Mouse (Mus musculus): ENCODE data around the gene Olfr1263. TPM values are rescaled to one million over a fixed set of nuclear protein-coding genes. Genes with fewer than 3 reads are reported as not detected.

Gene Olfr1263
- polyA plus RNA-seq (2015; fragmentation: Nextera tagmentation; extraction: Ambion mirVana) = not detected in 2 replicates

DNA sequence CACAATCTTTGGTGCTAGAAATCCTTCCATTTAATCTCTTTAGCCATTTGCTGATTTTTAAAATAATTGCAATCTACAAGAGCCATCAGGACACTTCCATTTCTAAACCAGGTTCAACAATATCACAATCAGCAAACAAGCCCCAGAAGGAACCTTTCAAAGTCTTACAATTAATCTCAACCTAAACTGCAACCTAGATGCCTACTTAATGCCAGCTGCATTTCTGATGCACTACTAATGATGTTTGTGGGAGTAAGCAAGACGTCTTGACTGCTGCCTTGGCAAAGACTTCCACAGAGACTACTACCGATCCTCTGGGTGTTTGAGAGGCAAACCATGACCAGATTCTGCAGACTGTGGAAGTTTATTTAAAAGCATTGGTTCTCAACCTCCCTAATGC is at the start of gene Olfr1263:
Gene Olfr1263, plus strand, starts transcription at position 301 of the 400 bp plus-strand sequence.
- Histone ChIP-seq H3K4me2 (ENCODE audit: low read length) (no peak within 1 kb of the TSS), H3K36me3 (ENCODE audit: control insufficient read depth, insufficient read depth, low read length) (no peaks in the 10 kb centered on the region), H3K9ac (ENCODE audit: low read depth, low read length) (no peak within 1 kb of the TSS), H3K4me1 (ENCODE audit: control insufficient read depth, insufficient read depth, low read depth, low read length) (no peaks in the 10 kb centered on the region), H3K4me3 (ENCODE audit: low read length) (no peak within 1 kb of the TSS), H3K27ac (ENCODE audit: low read depth, low read length) (no peak within 1 kb of the TSS), H3K9me3 (ENCODE audit: control insufficient read depth, low read length) (no peaks in the 10 kb centered on the region), H3K27me3 (replicated peaks; ENCODE audit: control insufficient read depth, insufficient read depth, low read length) (no peaks in the 10 kb centered on the region)
- 86% methylated on average over 2 of the region's 2 CpGs for WGBS
- no peak for ATAC-seq

DNA sequence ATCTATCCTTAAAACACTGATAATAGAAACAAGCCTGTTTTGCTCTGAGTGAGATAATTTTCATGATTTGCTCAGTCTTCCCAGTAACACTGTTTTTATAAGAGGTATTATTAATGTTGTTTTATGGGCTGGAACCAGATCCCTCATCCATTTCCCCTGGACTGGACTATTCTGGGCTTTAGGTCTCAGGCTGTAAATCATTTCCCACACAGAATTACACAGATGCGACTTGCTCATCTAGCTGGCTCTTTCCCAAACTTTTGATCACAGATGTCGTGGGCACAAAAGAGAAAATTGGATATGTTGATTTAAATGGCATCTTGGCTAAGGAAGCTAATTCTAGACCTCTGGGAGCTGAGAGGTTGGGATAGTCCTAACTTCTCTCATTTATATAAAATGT is 37.7 kb upstream of the Olfr1263 start, which contains the start of gene Olfr1260:
Gene Olfr1260, plus strand, starts transcription at position 157 of the 400 bp plus-strand sequence.
- Histone ChIP-seq H3K9me3 (ENCODE audit: control insufficient read depth, low read length) (no peaks in the 10 kb centered on the region), H3K4me3 (ENCODE audit: low read length) (no peak within 1 kb of the TSS), H3K27me3 (replicated peaks; ENCODE audit: control insufficient read depth, insufficient read depth, low read length) (no peaks in the 10 kb centered on the region), H3K4me2 (ENCODE audit: low read length) (no peak within 1 kb of the TSS), H3K9ac (ENCODE audit: low read depth, low read length) (no peak within 1 kb of the TSS), H3K36me3 (ENCODE audit: control insufficient read depth, insufficient read depth, low read length) (no peaks in the 10 kb centered on the region), H3K27ac (ENCODE audit: low read depth, low read length) (no peak within 1 kb of the TSS), H3K4me1 (ENCODE audit: control insufficient read depth, insufficient read depth, low read depth, low read length) (no peaks in the 10 kb centered on the region)
- 51% methylated on average over 2 of the region's 2 CpGs for WGBS
- ATAC-seq = no peak

DNA sequence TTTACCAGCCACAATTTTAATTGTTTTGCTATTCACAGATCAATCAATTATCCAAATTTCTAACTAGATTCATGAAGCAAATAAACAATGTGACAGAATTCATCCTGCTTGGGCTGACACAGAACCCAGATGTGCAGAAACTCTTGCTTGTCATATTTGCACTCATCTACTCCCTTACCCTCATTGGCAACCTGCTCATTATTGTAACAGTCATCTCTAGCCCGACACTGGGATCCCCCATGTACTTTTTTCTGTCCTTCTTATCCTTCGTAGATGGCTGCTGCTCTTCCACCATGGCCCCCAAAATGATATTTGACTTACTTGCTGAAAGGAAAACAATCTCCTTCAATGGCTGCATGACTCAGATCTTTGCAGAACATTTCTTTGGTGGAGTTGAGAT is 34.2 kb upstream of the Olfr1263 start:
- H3K4me3 ChIP-seq (ENCODE audit: low read length) = no peak overlapping the region
- H3K9ac ChIP-seq (ENCODE audit: low read depth, low read length) = no peak overlapping the region
- no peaks in the 10 kb centered on the region for H3K4me1 ChIP-seq (ENCODE audit: control insufficient read depth, insufficient read depth, low read depth, low read length)
- no peaks in the 10 kb centered on the region for H3K36me3 ChIP-seq (ENCODE audit: control insufficient read depth, insufficient read depth, low read length)
- no peak overlapping the region for H3K4me2 ChIP-seq (ENCODE audit: low read length)
- no peaks in the 10 kb centered on the region for H3K27me3 ChIP-seq (replicated peaks; ENCODE audit: control insufficient read depth, insufficient read depth, low read length)
- H3K9me3 ChIP-seq (ENCODE audit: control insufficient read depth, low read length) = no peaks in the 10 kb centered on the region
- 86% methylated on average over 2 of the region's 2 CpGs for WGBS
- no peak for ATAC-seq
- no peak overlapping the region for H3K27ac ChIP-seq (ENCODE audit: low read depth, low read length)

DNA sequence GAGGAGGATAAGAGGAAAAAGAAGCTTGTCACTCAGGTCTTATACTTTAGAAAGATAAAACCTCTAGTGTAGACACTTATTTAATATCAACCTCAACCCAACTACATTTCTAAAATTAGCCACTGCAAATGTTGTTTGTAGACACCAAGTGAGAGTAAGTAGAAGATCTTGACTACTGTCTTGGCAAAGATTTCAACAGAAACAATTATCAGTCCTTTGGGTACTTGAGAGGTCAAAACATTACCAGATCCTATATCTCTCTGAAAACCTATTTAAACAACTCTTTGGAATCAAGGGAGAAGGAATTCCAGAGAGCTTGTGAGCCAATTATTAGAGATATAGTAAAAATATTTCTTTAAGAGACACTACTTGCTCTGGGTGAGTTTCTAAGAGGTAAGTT is 21.0 kb upstream of the Olfr1263 start, which contains the start of gene Olfr1261:
Gene Olfr1261, plus strand, starts transcription at position 301 of the 400 bp plus-strand sequence.
- no peak within 1 kb of the TSS for H3K27ac ChIP-seq (ENCODE audit: low read depth, low read length)
- no peak for ATAC-seq
- no peak within 1 kb of the TSS for H3K4me2 ChIP-seq (ENCODE audit: low read length)
- no peak within 1 kb of the TSS for H3K4me3 ChIP-seq (ENCODE audit: low read length)
- H3K27me3 ChIP-seq (replicated peaks; ENCODE audit: control insufficient read depth, insufficient read depth, low read length) = no peaks in the 10 kb centered on the region
- no peaks in the 10 kb centered on the region for H3K36me3 ChIP-seq (ENCODE audit: control insufficient read depth, insufficient read depth, low read length)
- H3K9ac ChIP-seq (ENCODE audit: low read depth, low read length) = no peak within 1 kb of the TSS
- no peaks in the 10 kb centered on the region for H3K4me1 ChIP-seq (ENCODE audit: control insufficient read depth, insufficient read depth, low read depth, low read length)
- no peaks in the 10 kb centered on the region for H3K9me3 ChIP-seq (ENCODE audit: control insufficient read depth, low read length)

DNA sequence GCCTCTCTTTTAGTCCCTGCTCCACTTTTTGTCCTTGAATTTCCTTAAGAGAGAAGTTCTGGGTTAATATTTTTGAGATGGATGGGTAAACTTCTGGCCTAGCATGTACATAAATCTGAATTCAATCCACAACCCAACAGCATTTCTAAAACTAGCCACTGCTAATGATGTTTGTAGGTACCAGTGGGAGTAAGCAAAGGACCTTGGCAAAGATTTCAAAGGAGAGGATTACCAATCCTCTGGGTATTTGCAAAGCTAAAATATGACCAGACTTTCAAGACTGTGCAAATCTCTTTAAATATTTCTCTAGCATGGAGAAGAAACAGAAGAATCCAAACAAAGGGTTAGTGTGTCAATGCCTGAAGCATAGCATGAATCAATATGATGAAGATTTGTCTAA is 12.1 kb upstream of the Olfr1263 start, which contains the start of gene Olfr1262:
Gene Olfr1262, plus strand, starts transcription at position 301 of the 400 bp plus-strand sequence.
- ATAC-seq = no peak
- H3K9ac ChIP-seq (ENCODE audit: low read depth, low read length) = no peak within 1 kb of the TSS
- no peak within 1 kb of the TSS for H3K27ac ChIP-seq (ENCODE audit: low read depth, low read length)
- no peaks in the 10 kb centered on the region for H3K36me3 ChIP-seq (ENCODE audit: control insufficient read depth, insufficient read depth, low read length)
- H3K27me3 ChIP-seq (replicated peaks; ENCODE audit: control insufficient read depth, insufficient read depth, low read length) = no peaks in the 10 kb centered on the region
- H3K4me2 ChIP-seq (ENCODE audit: low read length) = no peak within 1 kb of the TSS
- H3K9me3 ChIP-seq (ENCODE audit: control insufficient read depth, low read length) = no peaks in the 10 kb centered on the region
- H3K4me3 ChIP-seq (ENCODE audit: low read length) = no peak within 1 kb of the TSS
- no peaks in the 10 kb centered on the region for H3K4me1 ChIP-seq (ENCODE audit: control insufficient read depth, insufficient read depth, low read depth, low read length)

DNA sequence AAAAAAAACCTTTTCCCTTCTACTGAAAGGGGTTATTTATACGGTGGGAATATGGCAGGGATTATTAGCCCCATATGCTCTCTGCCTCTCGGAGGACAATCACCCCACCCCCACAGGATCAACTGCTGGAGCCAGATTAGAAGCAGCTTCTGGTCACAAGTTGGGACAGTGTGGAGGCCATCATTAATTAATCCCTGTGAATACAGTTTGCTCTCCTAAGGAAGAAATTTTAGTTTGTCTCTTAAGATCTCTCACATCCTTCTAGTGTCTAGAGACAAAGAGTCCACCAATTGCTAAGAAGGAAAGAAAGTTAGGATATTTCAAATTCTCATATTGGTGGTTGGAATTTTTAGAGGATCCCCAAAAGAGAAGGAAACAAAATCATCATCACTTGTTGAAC is 13.5 kb downstream of the Olfr1263 start, which contains the start of gene Olfr1264:
Gene Olfr1264, minus strand, starts transcription at position 101 of the 400 bp plus-strand sequence.
- 84% methylated on average over 2 of the region's 2 CpGs for WGBS
- H3K27me3 ChIP-seq (replicated peaks; ENCODE audit: control insufficient read depth, insufficient read depth, low read length) = no peaks in the 10 kb centered on the region
- no peak for ATAC-seq
- no peaks in the 10 kb centered on the region for H3K9me3 ChIP-seq (ENCODE audit: control insufficient read depth, low read length)
- H3K9ac ChIP-seq (ENCODE audit: low read depth, low read length) = no peak within 1 kb of the TSS
- no peak within 1 kb of the TSS for H3K4me3 ChIP-seq (ENCODE audit: low read length)
- H3K4me2 ChIP-seq (ENCODE audit: low read length) = no peak within 1 kb of the TSS
- H3K4me1 ChIP-seq (ENCODE audit: control insufficient read depth, insufficient read depth, low read depth, low read length) = no peaks in the 10 kb centered on the region
- no peaks in the 10 kb centered on the region for H3K36me3 ChIP-seq (ENCODE audit: control insufficient read depth, insufficient read depth, low read length)
- H3K27ac ChIP-seq (ENCODE audit: low read depth, low read length) = no peak within 1 kb of the TSS

DNA sequence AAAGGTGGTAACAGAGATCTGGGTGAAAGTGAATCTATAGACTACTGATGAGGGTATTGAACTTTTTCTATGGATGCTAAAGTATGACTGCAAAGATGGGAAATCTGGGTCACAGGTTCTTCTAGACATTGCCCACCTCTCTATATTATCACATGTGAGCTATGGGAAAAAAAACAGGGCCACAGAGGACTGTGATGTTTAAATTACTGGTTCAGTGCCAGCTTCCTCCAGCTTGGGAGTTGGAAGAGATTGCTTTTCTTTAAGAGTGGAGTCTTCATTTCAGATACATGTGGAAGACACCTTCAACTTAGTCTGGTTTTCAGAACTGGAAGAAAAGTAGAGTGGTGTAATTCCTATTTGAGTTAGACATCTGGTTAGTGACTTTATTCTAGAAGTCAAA is 23.1 kb downstream of the Olfr1263 start, which contains the start of gene Olfr1265:
Gene Olfr1265, plus strand, starts transcription at position 301 of the 400 bp plus-strand sequence.
- H3K27me3 ChIP-seq (replicated peaks; ENCODE audit: control insufficient read depth, insufficient read depth, low read length) = no peaks in the 10 kb centered on the region
- H3K27ac ChIP-seq (ENCODE audit: low read depth, low read length) = no peak within 1 kb of the TSS
- H3K9ac ChIP-seq (ENCODE audit: low read depth, low read length) = no peak within 1 kb of the TSS
- H3K4me2 ChIP-seq (ENCODE audit: low read length) = no peak within 1 kb of the TSS
- H3K36me3 ChIP-seq (ENCODE audit: control insufficient read depth, insufficient read depth, low read length) = no peaks in the 10 kb centered on the region
- H3K4me1 ChIP-seq (ENCODE audit: control insufficient read depth, insufficient read depth, low read depth, low read length) = no peaks in the 10 kb centered on the region
- H3K9me3 ChIP-seq (ENCODE audit: control insufficient read depth, low read length) = no peaks in the 10 kb centered on the region
- no peak within 1 kb of the TSS for H3K4me3 ChIP-seq (ENCODE audit: low read length)
- ATAC-seq = no peak

DNA sequence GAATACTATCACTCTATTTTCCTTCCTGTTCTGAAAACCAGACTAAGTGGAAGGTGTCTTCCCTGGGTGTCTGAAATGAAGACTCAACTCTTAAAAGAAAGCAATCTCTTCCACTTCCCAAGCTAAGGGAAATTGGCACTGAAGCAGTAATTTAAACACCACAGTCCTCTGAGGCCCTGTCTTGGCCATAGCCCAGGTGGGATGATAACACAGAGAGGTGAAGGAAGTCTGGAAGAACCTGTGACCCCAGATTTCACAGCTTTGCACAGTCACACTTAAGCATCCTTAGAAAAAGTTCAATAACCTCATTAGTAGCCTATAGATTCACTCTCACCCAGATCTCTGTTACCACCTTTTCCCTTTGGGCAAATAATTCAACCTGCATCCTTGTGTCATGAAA is 51.6 kb downstream of the Olfr1263 start, which contains the start of gene Olfr140:
Gene Olfr140, minus strand, starts transcription at position 101 of the 400 bp plus-strand sequence.
- Histone ChIP-seq H3K9me3 (ENCODE audit: control insufficient read depth, low read length) (0 out of 2 replicates have a peak, but pooled peaks cover 2% of the 10 kb centered on the region), H3K36me3 (ENCODE audit: control insufficient read depth, insufficient read depth, low read length) (no peaks in the 10 kb centered on the region), H3K4me1 (ENCODE audit: control insufficient read depth, insufficient read depth, low read depth, low read length) (no peaks in the 10 kb centered on the region), H3K27ac (ENCODE audit: low read depth, low read length) (no peak within 1 kb of the TSS), H3K27me3 (replicated peaks; ENCODE audit: control insufficient read depth, insufficient read depth, low read length) (no peaks in the 10 kb centered on the region), H3K4me2 (ENCODE audit: low read length) (no peak within 1 kb of the TSS), H3K4me3 (ENCODE audit: low read length) (no peak within 1 kb of the TSS), H3K9ac (ENCODE audit: low read depth, low read length) (no peak within 1 kb of the TSS)
- no peak for ATAC-seq
